Mouse (Mus musculus): Measurements from ENCODE around the gene Prima1.

The Prima1 gene

DNA sequence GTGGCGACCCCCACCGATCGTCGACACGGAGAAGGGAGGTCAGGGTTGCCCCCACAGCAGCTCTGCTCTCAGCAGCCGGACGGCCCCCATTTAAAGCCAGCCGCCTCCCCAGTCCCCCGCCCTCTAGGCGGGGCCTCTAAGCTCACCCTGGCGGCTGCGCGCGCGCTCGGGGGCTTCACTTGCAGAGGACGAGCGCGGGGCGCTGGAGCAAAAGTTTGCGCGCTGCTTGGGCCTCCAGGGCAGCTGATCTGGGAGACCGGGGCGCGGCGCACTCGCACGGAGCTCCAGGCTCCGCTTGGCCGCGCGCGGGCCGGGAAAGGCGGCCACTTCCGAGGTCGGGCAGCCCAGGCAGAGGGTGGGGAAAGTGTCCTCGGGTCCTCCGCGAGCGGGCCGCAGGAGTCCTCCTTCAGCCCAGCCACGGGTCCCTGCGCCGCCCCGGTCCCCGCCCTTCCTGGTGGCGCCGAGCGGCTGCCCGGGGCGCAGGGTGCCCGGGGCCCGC is at the start of gene Prima1:
Gene Prima1, minus strand, starts transcription at position 68 of the 499 bp plus-strand sequence.
- DNase-seq = peak; percentile 40

DNA sequence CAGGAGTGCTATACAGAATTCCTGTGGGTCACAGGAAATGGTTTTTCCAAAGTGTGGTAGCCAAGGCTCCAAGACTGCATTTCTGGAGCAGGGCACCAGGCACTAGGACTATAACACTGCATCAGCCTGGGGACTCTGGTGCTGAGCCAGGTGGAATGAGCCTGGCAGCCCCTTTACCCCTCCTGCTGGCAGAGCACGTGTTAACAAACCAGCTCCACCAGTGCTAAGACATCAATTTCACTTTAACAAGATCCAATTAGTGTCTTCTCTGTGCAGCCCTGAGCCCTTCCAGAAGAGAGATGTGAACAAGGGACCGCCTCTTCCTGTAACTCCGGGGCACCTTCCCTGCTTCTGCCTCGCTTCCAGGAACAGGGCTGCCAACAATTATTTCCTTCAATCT is 45.3 kb upstream of the Prima1 start:
- no peak for DNase-seq

DNA sequence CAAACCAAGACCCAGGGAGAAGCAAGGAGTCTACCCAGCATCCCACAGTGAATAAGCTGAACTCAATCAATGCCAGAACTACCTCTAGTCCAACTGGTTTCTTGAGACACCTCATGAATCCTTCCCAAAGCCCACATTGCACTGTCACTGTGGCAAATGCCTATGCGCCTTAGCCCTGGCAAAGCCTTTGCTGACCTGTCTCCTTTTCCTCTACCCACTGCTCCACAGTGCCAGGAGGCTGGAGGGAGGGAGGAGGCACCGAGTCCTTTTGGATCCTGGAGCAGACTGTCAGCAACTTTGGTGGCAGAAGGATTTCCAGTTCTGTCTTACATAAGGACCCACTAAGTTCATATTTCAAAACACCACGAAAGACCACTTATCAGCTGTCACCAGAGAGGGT is 41.5 kb upstream of the Prima1 start:
- no peak for DNase-seq

DNA sequence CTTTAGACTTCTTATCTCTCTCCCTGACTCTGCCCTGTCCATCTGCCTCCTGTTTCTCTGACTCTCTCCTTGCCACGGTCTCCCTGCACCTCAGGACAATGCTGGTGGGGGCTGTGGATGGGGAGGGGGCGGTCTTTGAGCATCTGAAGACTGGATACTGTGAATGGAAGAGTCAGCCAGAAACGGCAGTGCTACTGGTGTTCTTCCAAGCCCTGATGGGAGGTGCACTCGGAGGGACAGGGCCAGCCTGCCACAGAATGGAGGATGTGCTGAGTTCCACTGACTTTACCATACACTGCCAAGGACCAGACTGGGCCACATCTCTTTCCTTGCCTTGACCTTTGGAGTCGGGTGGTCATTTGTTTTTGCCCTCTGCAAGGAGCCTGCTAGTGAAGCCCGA is 41.0 kb upstream of the Prima1 start:
- DNase-seq = no peak

DNA sequence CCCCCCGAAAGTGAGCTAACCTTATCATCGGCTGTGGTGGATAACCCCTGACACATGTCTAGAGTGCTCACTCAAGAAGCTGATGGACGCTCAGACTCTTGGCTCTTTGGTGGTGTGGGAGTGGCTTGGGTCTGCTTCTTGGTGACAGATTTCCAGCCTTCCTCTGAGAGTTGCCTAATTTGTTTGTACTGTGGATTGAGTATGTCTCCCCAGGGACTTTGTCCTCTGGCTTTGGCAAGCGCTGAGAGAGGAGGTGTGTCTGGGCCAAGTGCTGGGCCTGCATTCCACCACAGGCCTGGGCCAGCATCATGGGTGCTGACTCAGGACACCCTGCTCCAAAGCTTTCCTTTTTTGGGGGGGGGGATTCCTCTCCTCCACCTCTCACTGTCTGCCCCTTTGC is 40.0 kb upstream of the Prima1 start:
- peak; percentile 82 for DNase-seq

DNA sequence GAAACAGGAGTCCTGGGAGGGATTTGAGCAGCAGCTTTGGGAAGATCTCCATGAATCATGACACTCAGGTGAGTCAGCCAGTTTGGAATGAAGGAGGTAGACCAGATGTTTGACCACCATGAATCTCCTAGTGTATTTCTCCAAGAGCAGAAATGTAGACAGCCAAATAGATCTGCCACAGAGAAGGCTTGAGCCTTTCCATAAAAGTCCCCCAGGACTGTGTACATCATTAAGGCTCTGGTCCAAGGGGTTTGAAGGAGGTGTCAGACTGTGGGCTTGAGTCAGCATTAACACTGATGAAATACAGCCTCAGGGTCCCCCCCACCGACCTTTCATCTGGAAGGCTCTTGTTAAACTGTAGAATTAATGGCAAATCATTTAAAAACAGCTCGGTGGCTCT is 39.5 kb upstream of the Prima1 start:
- no peak for DNase-seq

DNA sequence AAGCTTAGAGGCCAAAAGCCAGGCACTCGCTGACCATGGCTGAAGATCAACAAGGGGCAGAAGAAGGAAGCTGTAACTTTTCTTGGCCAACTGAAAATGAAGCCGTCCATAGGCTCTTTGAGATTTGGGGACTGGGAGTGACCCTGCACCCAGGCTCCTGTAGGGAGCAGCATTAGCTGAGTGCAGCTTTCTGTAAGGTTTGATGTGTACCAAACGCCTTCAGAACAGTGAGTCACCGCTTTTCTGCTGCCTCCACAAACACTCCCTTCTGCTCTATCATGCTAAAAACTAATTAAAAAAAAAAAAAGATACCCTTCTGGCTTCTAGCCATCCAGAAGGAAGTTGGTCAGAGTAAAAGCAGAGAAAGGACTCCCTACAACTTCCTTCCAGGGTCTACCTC is 34.5 kb upstream of the Prima1 start:
- no peak for DNase-seq

DNA sequence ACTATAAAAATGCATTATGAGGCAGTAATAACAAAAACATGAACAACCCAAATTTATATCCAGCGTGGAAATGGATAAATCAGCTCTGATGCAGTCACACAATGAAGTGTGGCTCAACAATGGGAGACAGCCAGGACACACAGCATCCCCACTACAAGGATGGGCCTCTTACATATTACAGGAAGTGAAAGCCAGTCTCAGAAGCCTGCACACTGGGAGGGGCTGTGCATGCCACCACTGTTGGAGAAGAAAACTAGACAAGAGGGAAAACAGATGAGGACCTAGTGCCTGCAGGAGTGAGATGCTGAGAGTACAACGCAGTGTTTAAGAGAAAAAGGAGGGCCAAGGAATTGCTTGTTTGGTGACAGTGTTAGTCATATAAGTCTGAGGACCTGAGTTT is 31.8 kb upstream of the Prima1 start:
- no peak for DNase-seq

DNA sequence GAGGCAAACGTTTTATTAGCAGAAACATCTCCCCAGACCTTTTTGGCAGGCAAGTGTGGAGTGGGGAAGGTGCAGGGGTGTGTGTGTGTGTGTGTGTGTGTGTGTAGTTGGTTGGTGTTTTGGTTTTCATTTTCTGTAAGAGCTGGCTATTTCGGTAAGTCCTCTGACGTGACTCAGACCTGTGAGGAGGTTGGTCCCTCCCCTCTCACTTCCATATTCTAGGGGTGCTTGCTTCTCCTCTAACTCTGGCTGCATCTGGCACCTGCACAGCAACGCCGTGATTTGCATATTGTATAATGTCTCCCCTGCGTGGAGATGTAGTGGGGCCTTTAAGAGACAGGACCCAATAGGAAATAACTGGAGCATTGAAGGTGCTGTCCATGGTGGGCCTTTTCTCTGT is 31.1 kb upstream of the Prima1 start:
- DNase-seq = no peak

DNA sequence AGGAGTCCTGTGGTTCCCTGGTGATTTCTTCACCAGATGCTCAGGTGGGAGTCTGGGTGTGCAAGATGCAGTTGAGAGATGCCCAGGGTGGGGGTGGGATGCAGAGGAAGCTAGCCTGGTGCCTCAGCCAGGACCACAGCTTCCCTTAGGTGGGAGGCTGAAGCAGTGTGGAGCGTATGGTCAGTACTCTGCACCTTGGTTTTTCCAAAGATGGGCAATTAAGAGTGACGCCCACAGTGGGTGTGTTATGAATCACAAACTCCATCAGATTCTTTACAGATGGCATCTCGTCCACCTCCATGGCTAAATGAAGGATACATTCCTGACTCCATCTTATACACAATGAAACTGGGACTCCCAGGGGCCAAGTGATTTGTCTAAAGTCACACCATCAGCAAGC is 30.2 kb upstream of the Prima1 start:
- no peak for DNase-seq

DNA sequence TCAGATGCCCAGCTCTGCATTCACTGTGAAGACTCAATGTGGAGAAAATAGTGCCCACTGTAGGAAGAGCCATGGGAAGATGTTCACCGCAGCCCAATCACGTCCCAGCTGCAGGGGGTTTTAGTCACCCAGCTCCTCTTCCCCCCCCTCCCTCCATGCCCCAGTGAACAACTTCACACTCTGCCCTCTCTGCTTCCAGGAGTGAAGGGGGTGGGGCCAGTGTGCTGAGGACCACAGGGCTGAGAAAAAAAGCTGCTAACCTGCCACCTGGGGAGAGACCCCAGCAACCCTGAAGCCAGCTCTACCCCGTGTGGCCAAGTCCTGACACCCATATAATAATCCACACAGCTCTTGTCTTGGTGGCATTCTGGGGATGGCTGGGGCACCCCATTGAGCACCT is 24.7 kb upstream of the Prima1 start:
- DNase-seq = no peak

DNA sequence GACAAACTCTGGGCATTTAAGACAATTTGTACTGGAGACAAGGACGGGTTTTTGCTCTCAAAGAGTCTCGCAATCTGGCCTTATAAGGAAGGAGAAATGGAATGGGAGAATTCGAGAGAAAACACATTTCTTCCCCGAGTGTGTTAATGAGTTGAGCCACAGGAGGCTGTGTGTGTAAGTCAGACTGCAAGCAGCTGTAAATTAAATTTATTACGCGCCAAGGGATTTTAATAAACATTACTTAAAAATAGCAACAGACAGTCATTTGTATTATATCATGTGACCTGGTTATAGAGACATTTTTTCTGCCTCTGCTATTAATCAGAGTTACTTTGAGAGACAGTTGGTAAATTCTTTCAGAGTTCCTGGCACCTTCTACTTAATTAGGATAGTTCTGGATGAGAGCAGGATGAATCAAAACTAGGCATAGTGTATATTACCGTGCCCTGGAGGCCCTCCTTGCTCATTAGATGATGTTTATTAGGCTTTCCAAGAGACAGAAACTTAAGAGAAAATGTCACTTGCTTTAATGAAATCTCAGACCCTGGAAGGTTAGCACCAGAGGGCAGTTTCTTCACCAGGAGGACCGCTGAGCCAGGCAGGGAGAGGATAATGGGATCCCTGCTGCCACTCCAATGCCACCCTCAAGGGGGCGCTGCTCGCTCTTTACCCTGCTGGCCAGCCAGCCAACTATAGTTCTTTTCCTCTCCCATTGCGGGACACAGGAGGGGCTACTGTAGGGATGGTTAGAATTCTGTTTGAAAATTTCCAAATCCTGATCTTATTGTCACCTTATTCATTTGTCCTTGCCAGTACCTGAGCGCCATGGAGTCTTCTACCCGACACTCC is 20.3 kb upstream of the Prima1 start:
- DNase-seq = peak; percentile 45

DNA sequence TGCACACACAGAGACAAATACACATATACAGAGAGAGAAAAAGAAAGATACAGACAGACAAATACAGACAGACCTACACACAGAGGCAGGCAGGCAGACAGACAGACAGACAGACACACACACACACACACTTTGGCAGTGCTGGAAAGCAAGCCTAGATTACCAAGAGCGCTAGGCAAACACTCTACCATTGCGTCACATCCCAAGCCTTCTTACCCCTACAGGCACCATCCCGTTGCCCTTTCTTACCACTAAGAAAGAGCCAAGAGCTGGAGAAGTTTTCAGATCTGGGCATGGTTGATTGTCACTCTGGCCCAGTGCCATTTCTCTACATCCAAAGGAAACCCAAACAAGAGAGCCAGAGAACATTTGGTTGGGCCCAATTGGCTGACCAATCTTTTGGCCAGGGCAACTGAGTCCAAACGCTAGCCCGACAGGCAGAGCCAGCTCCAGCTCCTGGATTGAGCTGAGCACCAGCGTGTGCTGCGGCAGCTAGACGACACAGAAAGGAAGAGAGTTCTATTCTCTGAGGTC is 11.0 kb upstream of the Prima1 start:
- DNase-seq = peak; percentile 62

DNA sequence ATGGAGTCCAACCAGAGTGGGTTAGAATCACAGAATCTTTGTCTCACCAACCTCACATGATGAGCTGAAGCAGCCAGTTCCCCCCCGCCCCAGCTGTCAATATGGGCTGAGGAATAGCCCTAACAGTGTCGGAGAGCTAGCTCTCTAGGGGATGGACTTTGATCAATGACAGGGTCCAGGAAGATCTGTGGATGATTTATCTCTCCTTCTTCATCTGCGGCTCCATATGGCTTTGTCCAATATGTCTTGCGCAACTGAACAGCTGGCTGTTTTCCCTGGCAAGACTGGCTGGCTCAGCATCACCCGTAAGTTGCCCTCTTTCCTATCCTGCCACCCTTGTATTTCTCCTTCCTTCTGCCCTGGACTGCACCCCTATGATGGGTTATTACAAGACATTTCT is 9.2 kb upstream of the Prima1 start:
- DNase-seq = peak; percentile 21

DNA sequence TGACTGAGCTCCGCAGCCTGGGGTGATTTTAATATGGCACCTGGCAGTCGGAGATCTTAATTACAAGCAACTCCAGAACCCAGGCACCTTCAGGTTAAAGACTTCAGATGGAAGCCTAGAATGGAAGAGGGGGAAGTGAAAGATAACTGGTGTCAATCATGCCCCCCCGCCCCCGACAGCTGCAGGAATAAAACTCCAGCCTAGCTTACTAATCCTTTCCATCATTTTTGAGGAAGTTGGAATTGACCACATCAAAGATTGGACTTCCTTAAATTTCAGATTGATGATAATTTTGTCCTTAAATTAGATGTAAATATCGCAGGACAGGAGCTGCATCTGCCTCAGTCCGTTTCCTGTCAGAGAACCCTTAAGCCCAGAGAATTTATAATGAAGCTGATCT is 8.4 kb upstream of the Prima1 start:
- DNase-seq = no peak

DNA sequence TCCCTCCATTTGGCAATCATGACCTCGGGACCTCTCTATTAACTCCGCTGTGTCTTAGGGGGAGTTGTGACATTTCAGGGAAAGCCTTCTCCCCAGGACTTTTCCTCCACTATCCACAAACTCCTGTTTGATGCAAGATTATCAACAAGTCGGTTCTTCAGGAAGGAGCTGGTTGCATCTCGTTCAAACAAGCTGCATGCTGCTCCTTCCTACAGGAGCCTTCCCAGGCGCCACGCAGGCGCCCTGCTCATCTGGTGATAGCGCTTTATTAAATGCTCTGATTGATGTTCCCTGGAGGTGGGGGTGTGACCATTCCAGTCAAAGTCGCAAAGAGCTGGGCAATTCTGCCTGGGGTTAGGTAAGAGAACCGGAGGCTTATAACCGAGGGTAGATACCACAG is 1.1 kb upstream of the Prima1 start:
- no peak for DNase-seq

DNA sequence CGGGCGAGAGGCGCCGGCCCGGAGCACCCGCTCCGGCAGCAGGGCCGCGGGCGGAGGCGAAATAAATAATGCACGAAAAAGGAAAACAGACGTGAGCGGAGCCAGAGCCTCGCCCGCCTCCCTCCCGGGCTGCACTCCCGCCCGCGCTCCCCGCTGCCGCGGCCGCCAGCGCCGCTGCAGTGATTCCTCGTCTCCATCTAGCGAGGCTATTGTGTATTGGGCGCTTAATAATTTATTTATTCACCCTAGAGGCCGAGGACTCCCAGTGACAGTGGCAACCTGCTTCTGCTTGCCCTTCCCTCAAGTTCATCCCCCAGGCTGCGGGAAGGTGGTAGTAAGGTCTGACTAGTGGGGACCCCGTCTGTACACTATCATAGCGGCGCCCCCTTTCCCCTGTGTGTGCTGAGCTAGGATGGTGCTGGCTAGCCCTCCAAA is 658 bp upstream of the Prima1 start:
- peak; percentile 44 for DNase-seq

DNA sequence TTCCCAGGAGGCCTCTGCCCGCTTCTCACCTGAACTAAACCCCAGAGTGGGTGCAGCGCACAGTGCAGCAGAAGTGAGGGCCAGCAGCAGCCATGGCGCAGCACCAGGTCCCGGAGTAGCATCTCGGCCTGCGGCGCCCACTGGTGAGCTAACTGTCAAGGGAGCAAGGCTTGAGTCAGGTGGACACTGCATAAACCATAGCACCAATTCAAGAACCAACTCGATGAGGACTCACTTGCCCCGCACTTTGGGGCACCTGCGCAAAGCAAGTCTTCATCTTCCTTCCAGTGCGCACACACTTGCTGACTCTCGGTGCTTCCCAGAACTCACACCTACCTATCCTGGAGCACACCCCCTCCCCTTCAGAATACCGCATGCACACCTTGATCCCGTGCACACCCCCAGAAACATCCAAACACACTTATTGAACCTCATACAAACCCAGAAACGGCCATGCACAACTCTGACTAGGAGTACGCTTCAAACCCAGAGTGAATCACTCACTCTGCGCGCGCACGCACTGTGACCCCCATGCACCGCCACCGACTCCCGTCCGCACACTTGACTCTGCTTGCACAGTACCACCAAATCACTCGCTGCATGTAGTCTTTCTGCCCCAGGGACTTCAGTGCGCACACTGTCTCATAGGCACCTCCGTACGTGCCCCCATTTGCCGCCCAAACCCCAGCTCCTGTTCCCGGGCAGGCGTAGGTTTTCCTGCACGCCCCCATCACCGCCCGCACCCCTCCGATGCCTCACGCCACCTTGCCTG is 453 bp downstream of the Prima1 start:
- DNase-seq = no peak

DNA sequence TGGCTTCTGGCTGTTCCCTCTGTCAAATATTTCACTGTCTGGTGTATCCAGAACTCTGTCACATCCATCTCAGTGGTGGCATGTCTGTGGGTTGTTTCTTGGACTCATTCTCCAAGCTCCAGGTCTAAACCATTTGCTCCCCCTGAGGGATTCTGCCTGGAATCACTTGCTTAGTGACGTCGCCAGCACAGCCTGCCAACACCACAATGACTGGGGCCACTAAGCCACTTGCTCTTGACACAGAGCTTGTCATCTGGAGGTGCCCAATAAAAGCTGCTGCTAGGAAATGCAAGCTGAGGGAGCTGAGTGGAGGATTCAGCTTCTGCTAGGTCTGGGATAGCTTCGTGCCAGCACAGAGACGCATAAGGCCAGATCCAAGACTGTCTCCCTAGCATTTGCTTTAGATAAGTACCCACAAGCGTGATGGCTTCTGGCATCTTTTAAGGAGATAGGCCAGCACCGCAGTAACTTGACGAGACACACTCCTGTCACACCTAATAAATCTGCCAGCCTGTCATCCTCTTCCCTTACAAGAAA is 3.0 kb downstream of the Prima1 start:
- no peak for DNase-seq

DNA sequence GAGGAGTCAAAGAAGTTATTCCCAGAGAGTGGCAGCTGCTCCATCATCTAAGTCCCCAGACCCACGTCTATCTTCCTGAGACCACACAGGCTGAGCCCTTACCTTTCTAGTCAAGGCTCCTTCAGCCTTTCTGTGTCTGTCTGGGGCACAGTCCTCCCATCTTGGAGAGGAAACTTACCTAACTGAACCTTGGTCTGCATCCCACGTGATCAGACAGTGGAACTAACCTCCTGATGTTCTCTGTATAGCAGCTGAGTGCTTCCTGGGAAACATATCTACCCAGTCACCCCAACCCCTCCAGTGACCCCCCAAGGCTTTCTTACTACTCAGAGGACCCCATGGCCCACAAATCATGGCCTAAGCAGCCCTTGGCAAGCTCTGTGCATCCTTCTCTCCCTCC is 6.1 kb downstream of the Prima1 start:
- DNase-seq = no peak

DNA sequence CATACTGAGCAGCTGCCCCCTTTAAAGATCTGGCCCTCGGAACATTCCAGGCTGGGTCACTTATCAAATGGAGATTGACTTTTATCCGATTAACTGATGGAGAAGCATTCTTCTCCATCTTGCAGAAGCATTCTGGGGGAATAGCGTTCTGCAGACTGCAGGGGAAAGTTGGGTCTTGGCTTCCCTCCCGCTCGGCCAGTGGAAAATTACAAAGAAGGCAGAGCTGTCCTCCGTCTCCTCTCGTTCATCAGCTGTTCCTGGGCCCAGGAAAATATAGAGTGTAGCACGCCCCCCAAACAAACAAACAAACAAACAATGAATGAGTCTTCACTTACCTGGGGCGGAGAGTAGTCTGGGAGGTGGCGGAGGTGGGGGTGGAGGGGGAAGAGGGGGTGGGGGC is 6.7 kb downstream of the Prima1 start:
- no peak for DNase-seq

DNA sequence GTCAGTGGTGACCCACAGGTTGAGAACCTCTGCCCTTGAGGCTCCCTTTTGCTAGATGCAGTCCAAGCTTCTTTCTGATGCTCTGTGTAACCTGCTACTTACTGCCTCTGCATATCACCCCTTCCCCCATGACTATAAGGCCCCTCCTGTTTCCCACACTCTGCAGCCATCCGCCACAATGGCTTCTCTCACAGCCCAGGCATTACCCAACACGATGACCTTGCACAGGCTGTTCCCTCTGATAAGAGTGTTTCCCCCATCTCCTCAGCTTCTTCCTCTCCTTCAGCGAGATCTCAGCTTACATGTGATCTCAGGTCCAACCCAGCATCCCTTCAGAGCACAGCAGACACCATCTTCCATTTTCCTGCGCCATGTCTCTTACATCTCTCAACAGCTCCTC is 12.9 kb downstream of the Prima1 start:
- no peak for DNase-seq

DNA sequence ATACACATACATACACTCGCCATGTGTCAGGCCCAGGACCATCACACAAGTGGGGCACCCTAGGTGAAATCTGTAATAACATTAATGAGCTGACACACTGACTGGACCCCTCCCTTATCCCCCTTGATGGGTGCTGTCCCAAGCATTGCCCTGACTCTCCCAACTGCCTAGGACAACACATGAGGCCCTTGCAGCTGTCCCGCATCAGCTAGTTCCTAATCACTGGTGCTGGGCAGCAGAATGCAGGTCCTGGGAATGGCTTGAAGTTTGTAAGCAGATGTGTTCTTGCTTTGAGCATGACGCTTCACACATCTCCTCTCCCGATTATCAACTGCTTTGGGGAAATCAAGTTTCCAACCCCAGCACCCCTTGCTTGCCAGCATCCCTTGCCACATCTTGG is 15.8 kb downstream of the Prima1 start:
- DNase-seq = peak; percentile 9

DNA sequence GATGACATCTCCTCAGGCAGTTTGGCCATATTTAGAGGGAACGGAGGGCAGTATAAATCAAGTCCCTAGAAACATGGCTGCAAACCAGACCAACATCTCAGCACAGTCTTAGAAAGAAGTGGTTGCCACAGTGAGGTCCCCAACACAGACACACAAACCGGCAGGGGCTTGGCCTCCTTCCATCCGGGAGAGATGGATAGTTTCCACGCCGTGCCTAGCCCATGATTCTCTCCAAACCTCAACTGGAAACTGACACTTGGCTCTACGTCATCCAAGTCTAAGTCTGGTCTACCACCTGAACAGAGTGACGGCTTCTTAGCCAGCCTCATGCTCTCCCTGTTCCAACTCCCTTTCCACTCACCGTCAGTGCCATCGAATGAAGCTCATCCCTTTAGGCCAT is 18.3 kb downstream of the Prima1 start:
- DNase-seq = no peak

Measured in lung, postnatal 36 days (tissue).